In the genomic region with DNA sequence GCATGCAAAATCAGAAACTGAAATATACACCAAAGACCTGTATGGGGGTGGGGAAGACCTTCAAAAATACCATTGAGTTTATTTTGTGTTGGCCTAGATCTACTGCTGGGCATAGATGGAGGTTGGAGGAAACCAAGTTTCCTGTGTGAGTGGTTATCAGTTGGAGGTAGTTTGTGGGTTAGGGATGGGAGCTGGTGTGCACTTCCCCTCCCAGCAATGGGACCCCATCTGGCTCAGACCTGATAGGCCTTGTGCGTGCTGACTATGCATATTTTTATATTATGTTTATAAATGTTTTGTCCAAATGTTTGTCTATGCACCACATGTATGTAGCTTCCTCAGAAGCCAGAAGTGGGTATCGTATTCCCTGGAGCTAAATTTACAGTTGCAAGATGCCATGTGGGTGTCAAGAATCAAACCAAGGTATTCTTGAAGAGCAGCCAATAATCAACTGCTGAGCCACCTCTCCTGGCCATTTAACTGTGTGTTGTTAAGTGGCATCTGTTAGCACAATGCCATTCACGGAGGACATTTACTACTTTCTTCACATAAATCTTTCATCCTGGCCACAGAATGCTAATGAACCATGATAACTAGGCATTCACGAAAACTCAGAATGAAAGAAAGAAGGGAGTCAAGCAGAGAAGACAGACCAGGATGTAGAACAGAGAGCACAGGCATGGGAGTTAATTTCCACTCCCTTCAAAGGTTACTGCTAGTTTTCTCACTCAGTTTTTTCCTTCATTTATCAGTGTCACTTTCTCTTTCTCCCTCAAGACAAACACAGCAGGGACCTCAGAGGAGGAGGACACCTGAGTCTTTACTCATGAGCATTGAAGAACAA, we compare ENCODE assay signal across 31 mouse cellular contexts. TPM values are rescaled to one million over a fixed set of nuclear protein-coding genes. Genes with fewer than 3 reads are reported as not detected.
A peak's percentile ranks its signal among the peaks of the same experiment; 100 is the strongest.
DNase-seq lines count a peak whose midpoint lies in the region; ATAC-seq and TF ChIP-seq lines count a peak whose summit lies in the region.
"Had no signal": no experiment of that assay in that cellular context is flagged by ENCODE, and none has a peak within 500 bp of the region (broad histone marks: within the 10 kb centered on the region; RNA-seq: fewer than 3 reads in every experiment).

No protein-coding gene starts in this region.

- no peak overlapping the region for H3K27ac ChIP-seq in neural tube, embryonic 11.5 days (ENCODE audit: low read depth, low read length)
- no peak overlapping the region for H3K27ac ChIP-seq in liver, embryonic 14.5 days
- no peak overlapping the region for H3K27ac ChIP-seq in neural tube, embryonic 14.5 days (ENCODE audit: low read depth, low read length)
- no peak overlapping the region for H3K27ac ChIP-seq in forebrain, embryonic 15.5 days (replicated peaks)
- H3K27ac ChIP-seq: embryonic facial prominence, embryonic 12.5 days; forebrain, embryonic 13.5 days; heart, embryonic 10.5 days; hindbrain, embryonic 12.5 days; layer of hippocampus, adult 2 months; midbrain, embryonic 13.5 days; stomach, postnatal 0 days had no signal

- no peaks in the 10 kb centered on the region for H3K27me3 ChIP-seq in neural tube, embryonic 11.5 days (ENCODE audit: control insufficient read depth, insufficient read depth, low read length)
- no peaks in the 10 kb centered on the region for H3K27me3 ChIP-seq in liver, embryonic 14.5 days (ENCODE audit: control insufficient read depth, insufficient read depth, low read length)
- H3K27me3 ChIP-seq in neural tube, embryonic 14.5 days (ENCODE audit: control insufficient read depth, insufficient read depth, low read length): no peaks in the 10 kb centered on the region
- H3K27me3 ChIP-seq in forebrain, embryonic 15.5 days: no peaks in the 10 kb centered on the region
- H3K27me3 ChIP-seq: embryonic facial prominence, embryonic 12.5 days; forebrain, embryonic 13.5 days; hindbrain, embryonic 12.5 days; midbrain, embryonic 13.5 days had no signal

- H3K36me3 ChIP-seq in neural tube, embryonic 11.5 days (ENCODE audit: control insufficient read depth, insufficient read depth, low read length): no peaks in the 10 kb centered on the region
- H3K36me3 ChIP-seq in liver, embryonic 14.5 days (replicated peaks; ENCODE audit: control insufficient read depth, insufficient read depth, low read depth): no peaks in the 10 kb centered on the region
- H3K36me3 ChIP-seq in neural tube, embryonic 14.5 days (ENCODE audit: control insufficient read depth, insufficient read depth, low read length): no peaks in the 10 kb centered on the region
- H3K36me3 ChIP-seq in forebrain, embryonic 15.5 days: no peaks in the 10 kb centered on the region
- H3K36me3 ChIP-seq: embryonic facial prominence, embryonic 12.5 days; heart, embryonic 10.5 days; hindbrain, embryonic 12.5 days; midbrain, embryonic 13.5 days had no signal

- WGBS in neural tube, embryonic 11.5 days: 23% methylated on average over 4 of the region's 4 CpGs
- WGBS in liver, embryonic 14.5 days (ENCODE audit: insufficient replicate concordance): 12% methylated on average over 4 of the region's 4 CpGs
- WGBS in neural tube, embryonic 14.5 days: 17% methylated on average over 4 of the region's 4 CpGs
- 56% methylated on average over 4 of the region's 4 CpGs for WGBS in forebrain, embryonic 15.5 days

- no peaks in the 10 kb centered on the region for H3K9me3 ChIP-seq in neural tube, embryonic 11.5 days (ENCODE audit: control insufficient read depth, low read length)
- H3K9me3 ChIP-seq in liver, embryonic 14.5 days (ENCODE audit: control insufficient read depth, low read length): no peaks in the 10 kb centered on the region
- no peaks in the 10 kb centered on the region for H3K9me3 ChIP-seq in neural tube, embryonic 14.5 days (ENCODE audit: control insufficient read depth, low read length)
- no peaks in the 10 kb centered on the region for H3K9me3 ChIP-seq in forebrain, embryonic 15.5 days
- H3K9me3 ChIP-seq: embryonic facial prominence, embryonic 12.5 days; forebrain, embryonic 13.5 days; heart, embryonic 10.5 days; hindbrain, embryonic 12.5 days; midbrain, embryonic 13.5 days had no signal

- no peak overlapping the region for H3K4me3 ChIP-seq in neural tube, embryonic 11.5 days (ENCODE audit: low read depth, low read length)
- H3K4me3 ChIP-seq in liver, embryonic 14.5 days (ENCODE audit: insufficient read depth in 1 of 2, low read depth in 2 of 2, low read length in 2 of 2): no peak overlapping the region
- H3K4me3 ChIP-seq in neural tube, embryonic 14.5 days (ENCODE audit: low read depth, low read length): no peak overlapping the region
- no peak overlapping the region for H3K4me3 ChIP-seq in forebrain, embryonic 15.5 days
- H3K4me3 ChIP-seq: embryonic facial prominence, embryonic 12.5 days; erythroblast, embryonic 14.5 days; forebrain, embryonic 13.5 days; heart, embryonic 10.5 days; hindbrain, embryonic 12.5 days; layer of hippocampus, adult 2 months; midbrain, embryonic 13.5 days had no signal

- peak; percentile 83 for ATAC-seq in neural tube, embryonic 11.5 days (ENCODE audit: insufficient read depth, low FRiP score, low TSS enrichment)
- peak; percentile 62; the same call in 1 of the 2 replicates for ATAC-seq in liver, embryonic 14.5 days (ENCODE audit: insufficient read depth)
- peak; percentile 54; the same call in 1 of the 2 replicates for ATAC-seq in neural tube, embryonic 14.5 days (ENCODE audit: low read depth)
- ATAC-seq in forebrain, embryonic 15.5 days (replicated peaks): no peak
- ATAC-seq: activated CD4-positive, CD25-positive, alpha-beta regulatory T cell, adult 4 months; forebrain, embryonic 13.5 days; midbrain, embryonic 13.5 days had no signal

- peak; percentile 11 for DNase-seq in neural tube, embryonic 11.5 days (ENCODE audit: low spot score)
- DNase-seq in neural tube, embryonic 10.5 days (ENCODE audit: extremely low spot score, low spot score): no peak
- DNase-seq in embryo, embryonic 11.5 days (ENCODE audit: low read depth, low spot score): peak; percentile 2
- no peak for DNase-seq in liver, embryonic 14.5 days (ENCODE audit: low read depth in 3 of 3, low spot score in 3 of 3)
- DNase-seq in adipocyte (ENCODE audit: low spot score): no peak
- no peak for DNase-seq in left cerebral cortex, postnatal 25 days (ENCODE audit: low spot score in 2 of 2)
- DNase-seq: adrenal gland, postnatal 25 days; cerebellum, adult 11 months; cerebellum, postnatal 10 days; gastrocnemius, postnatal 25 days; kidney, adult 2 months; kidney, postnatal 14 days; layer of hippocampus, postnatal 36 days; lung, embryonic 14.5 days; lung, postnatal 36 days; right cerebral cortex, adult 18-20 months; thymus, postnatal 25 days had no signal

- intact Hi-C loops in left cerebral cortex, postnatal 25 days (cut with DNase I): no loop called here

- H3K4me1 ChIP-seq in neural tube, embryonic 11.5 days (ENCODE audit: control insufficient read depth, insufficient read depth, low read length): no peaks in the 10 kb centered on the region
- peaks cover 0 to 2% of the 10 kb centered on the region in 2 experiments; a peak in 1 of 4 replicates for H3K4me1 ChIP-seq in liver, embryonic 14.5 days (replicated peaks; ENCODE audit: control insufficient read depth in 2 of 2, insufficient read depth in 2 of 2, low read length in 1 of 2)
- H3K4me1 ChIP-seq in neural tube, embryonic 14.5 days (ENCODE audit: control insufficient read depth, insufficient read depth, low read length): no peaks in the 10 kb centered on the region
- no peaks in the 10 kb centered on the region for H3K4me1 ChIP-seq in forebrain, embryonic 15.5 days
- H3K4me1 ChIP-seq: embryonic facial prominence, embryonic 12.5 days; forebrain, embryonic 13.5 days; heart, embryonic 10.5 days; hindbrain, embryonic 12.5 days; midbrain, embryonic 13.5 days had no signal

- H3K9ac ChIP-seq in neural tube, embryonic 11.5 days (ENCODE audit: low read length): no peak overlapping the region
- no peak overlapping the region for H3K9ac ChIP-seq in liver, embryonic 14.5 days (replicated peaks)
- H3K9ac ChIP-seq in neural tube, embryonic 14.5 days (replicated peaks; ENCODE audit: low read depth, low read length): no peak overlapping the region
- H3K9ac ChIP-seq in forebrain, embryonic 15.5 days (replicated peaks): no peak overlapping the region
- H3K9ac ChIP-seq: embryonic facial prominence, embryonic 12.5 days; forebrain, embryonic 13.5 days; hindbrain, embryonic 12.5 days; lung, embryonic 14.5 days; midbrain, embryonic 13.5 days had no signal

- no peak overlapping the region for H3K4me2 ChIP-seq in neural tube, embryonic 11.5 days (ENCODE audit: low read depth)
- no peak overlapping the region for H3K4me2 ChIP-seq in liver, embryonic 14.5 days (ENCODE audit: low read depth)
- H3K4me2 ChIP-seq in neural tube, embryonic 14.5 days (ENCODE audit: low read depth, low read length): no peak overlapping the region
- no peak overlapping the region for H3K4me2 ChIP-seq in forebrain, embryonic 15.5 days (replicated peaks)
- H3K4me2 ChIP-seq: embryonic facial prominence, embryonic 12.5 days; forebrain, embryonic 13.5 days; hindbrain, embryonic 12.5 days; lung, embryonic 14.5 days; midbrain, embryonic 13.5 days had no signal

- TF ChIP-seq EP300 in liver, embryonic 14.5 days (IDR thresholded peaks at IDR 0.05; ENCODE audit: low read depth): 0 out of 2 replicates have a peak, but pooled peaks have one; percentile 18

- TF ChIP-seq CTCF in liver, embryonic 14.5 days (IDR thresholded peaks at IDR 0.05; ENCODE audit: low read depth): no peak

RNA-seq across cellular contexts. Expression of a gene that starts 0.5 kb away (rescaled TPM):
- polyA plus RNA-seq in neural tube, embryonic 11.5 days (2014; fragmentation: Nextera tagmentation; extraction: Ambion mirVana): not detected in 2 replicates
- not detected in 2 replicates for polyA plus RNA-seq in liver, embryonic 14.5 days (2012; rRNA removed)
- not detected in 2 replicates for polyA plus RNA-seq in liver, embryonic 14.5 days (2014; fragmentation: Nextera tagmentation; extraction: Ambion mirVana)
- polyA plus RNA-seq in neural tube, embryonic 14.5 days (2014; fragmentation: Nextera tagmentation; extraction: Ambion mirVana): not detected in 2 replicates
- under 1 TPM in 1 of 2 experiments, not detected in 1; 0.14 TPM for total RNA-seq in left cerebral cortex, postnatal 25 days (2021)
- polyA plus RNA-seq in forebrain, embryonic 15.5 days (2015; fragmentation: Nextera tagmentation; extraction: Ambion mirVana): not detected in 2 replicates
- total RNA-seq: adrenal gland, postnatal 25 days; gastrocnemius, postnatal 25 days; left cerebral cortex, postnatal 14 days had no signal
- polyA plus RNA-seq: activated CD4-positive, CD25-positive, alpha-beta regulatory T cell, adult 4 months; embryonic facial prominence, embryonic 12.5 days; erythroblast, embryonic 14.5 days; forebrain, embryonic 13.5 days; heart, embryonic 10.5 days; heart, postnatal 0 days; hindbrain, embryonic 12.5 days; kidney, adult 2 months; limb, embryonic 14.5 days; lung, embryonic 14.5 days; midbrain, embryonic 13.5 days; stomach, postnatal 0 days had no signal

RNA-seq across cellular contexts. Expression of a gene that starts 18.9 kb away (rescaled TPM):
- not detected in 2 replicates for polyA plus RNA-seq in neural tube, embryonic 11.5 days (2014; fragmentation: Nextera tagmentation; extraction: Ambion mirVana)
- polyA plus RNA-seq in liver, embryonic 14.5 days (2012; rRNA removed): not detected in 2 replicates
- not detected in 2 replicates for polyA plus RNA-seq in liver, embryonic 14.5 days (2014; fragmentation: Nextera tagmentation; extraction: Ambion mirVana)
- not detected in 2 replicates for polyA plus RNA-seq in neural tube, embryonic 14.5 days (2014; fragmentation: Nextera tagmentation; extraction: Ambion mirVana)
- not detected for total RNA-seq in left cerebral cortex, postnatal 25 days (2021)
- not detected in 2 replicates for polyA plus RNA-seq in forebrain, embryonic 15.5 days (2015; fragmentation: Nextera tagmentation; extraction: Ambion mirVana)
- total RNA-seq: adrenal gland, postnatal 25 days; gastrocnemius, postnatal 25 days; layer of hippocampus, adult 2 months; layer of hippocampus, postnatal 36 days; left cerebral cortex, postnatal 14 days had no signal
- polyA plus RNA-seq: activated CD4-positive, CD25-positive, alpha-beta regulatory T cell, adult 4 months; embryonic facial prominence, embryonic 12.5 days; erythroblast, embryonic 14.5 days; forebrain, embryonic 13.5 days; heart, embryonic 10.5 days; heart, postnatal 0 days; hindbrain, embryonic 12.5 days; kidney, adult 2 months; limb, embryonic 14.5 days; lung, embryonic 14.5 days; midbrain, embryonic 13.5 days; stomach, postnatal 0 days had no signal

RNA-seq across cellular contexts. Expression of a gene that starts 25.5 kb away (rescaled TPM):
- polyA plus RNA-seq in neural tube, embryonic 11.5 days (2014; fragmentation: Nextera tagmentation; extraction: Ambion mirVana): not detected in 2 replicates
- polyA plus RNA-seq in liver, embryonic 14.5 days (2012; rRNA removed): not detected in 2 replicates
- not detected in 2 replicates for polyA plus RNA-seq in liver, embryonic 14.5 days (2014; fragmentation: Nextera tagmentation; extraction: Ambion mirVana)
- polyA plus RNA-seq in neural tube, embryonic 14.5 days (2014; fragmentation: Nextera tagmentation; extraction: Ambion mirVana): not detected in 2 replicates
- total RNA-seq in left cerebral cortex, postnatal 25 days (2021): not detected
- polyA plus RNA-seq in forebrain, embryonic 15.5 days (2015; fragmentation: Nextera tagmentation; extraction: Ambion mirVana): not detected in 2 replicates
- total RNA-seq: adrenal gland, postnatal 25 days; gastrocnemius, postnatal 25 days; layer of hippocampus, adult 2 months; layer of hippocampus, postnatal 36 days; left cerebral cortex, postnatal 14 days had no signal
- polyA plus RNA-seq: activated CD4-positive, CD25-positive, alpha-beta regulatory T cell, adult 4 months; embryonic facial prominence, embryonic 12.5 days; erythroblast, embryonic 14.5 days; forebrain, embryonic 13.5 days; heart, embryonic 10.5 days; heart, postnatal 0 days; hindbrain, embryonic 12.5 days; kidney, adult 2 months; limb, embryonic 14.5 days; lung, embryonic 14.5 days; midbrain, embryonic 13.5 days; stomach, postnatal 0 days had no signal

RNA-seq across cellular contexts. Expression of a gene that starts 32.5 kb away (rescaled TPM):
- not detected in 2 replicates for polyA plus RNA-seq in neural tube, embryonic 11.5 days (2014; fragmentation: Nextera tagmentation; extraction: Ambion mirVana)
- not detected in 2 replicates for polyA plus RNA-seq in liver, embryonic 14.5 days (2012; rRNA removed)
- polyA plus RNA-seq in liver, embryonic 14.5 days (2014; fragmentation: Nextera tagmentation; extraction: Ambion mirVana): not detected in 2 replicates
- not detected in 2 replicates for polyA plus RNA-seq in neural tube, embryonic 14.5 days (2014; fragmentation: Nextera tagmentation; extraction: Ambion mirVana)
- total RNA-seq in left cerebral cortex, postnatal 25 days (2021): not detected
- polyA plus RNA-seq in forebrain, embryonic 15.5 days (2015; fragmentation: Nextera tagmentation; extraction: Ambion mirVana): not detected in 2 replicates
- total RNA-seq: adrenal gland, postnatal 25 days; gastrocnemius, postnatal 25 days; layer of hippocampus, adult 2 months; layer of hippocampus, postnatal 36 days; left cerebral cortex, postnatal 14 days had no signal
- polyA plus RNA-seq: activated CD4-positive, CD25-positive, alpha-beta regulatory T cell, adult 4 months; embryonic facial prominence, embryonic 12.5 days; erythroblast, embryonic 14.5 days; forebrain, embryonic 13.5 days; heart, embryonic 10.5 days; heart, postnatal 0 days; hindbrain, embryonic 12.5 days; kidney, adult 2 months; limb, embryonic 14.5 days; lung, embryonic 14.5 days; midbrain, embryonic 13.5 days; stomach, postnatal 0 days had no signal

RNA-seq across cellular contexts. Expression of a gene that starts 33.1 kb away (rescaled TPM):
- not detected in 2 replicates for polyA plus RNA-seq in neural tube, embryonic 11.5 days (2014; fragmentation: Nextera tagmentation; extraction: Ambion mirVana)
- not detected in 2 replicates for polyA plus RNA-seq in liver, embryonic 14.5 days (2012; rRNA removed)
- not detected in 2 replicates for polyA plus RNA-seq in liver, embryonic 14.5 days (2014; fragmentation: Nextera tagmentation; extraction: Ambion mirVana)
- not detected in 2 replicates for polyA plus RNA-seq in neural tube, embryonic 14.5 days (2014; fragmentation: Nextera tagmentation; extraction: Ambion mirVana)
- not detected for total RNA-seq in left cerebral cortex, postnatal 25 days (2021)
- not detected in 2 replicates for polyA plus RNA-seq in forebrain, embryonic 15.5 days (2015; fragmentation: Nextera tagmentation; extraction: Ambion mirVana)
- total RNA-seq: adrenal gland, postnatal 25 days; gastrocnemius, postnatal 25 days; layer of hippocampus, adult 2 months; layer of hippocampus, postnatal 36 days; left cerebral cortex, postnatal 14 days had no signal
- polyA plus RNA-seq: activated CD4-positive, CD25-positive, alpha-beta regulatory T cell, adult 4 months; embryonic facial prominence, embryonic 12.5 days; erythroblast, embryonic 14.5 days; forebrain, embryonic 13.5 days; heart, embryonic 10.5 days; heart, postnatal 0 days; hindbrain, embryonic 12.5 days; kidney, adult 2 months; limb, embryonic 14.5 days; lung, embryonic 14.5 days; midbrain, embryonic 13.5 days; stomach, postnatal 0 days had no signal

Comparison
In these comparisons a context has a peak if more than half of its experiments do, and no peak if none do; other contexts are left out.
1. DNase-seq: peak in neural tube, embryonic 11.5 days (single experiment) and embryo, embryonic 11.5 days (single experiment); none in neural tube, embryonic 10.5 days (single experiment), liver, embryonic 14.5 days (0 of 3), adipocyte (single experiment) and left cerebral cortex, postnatal 25 days (0 of 2).